Mouse (Mus musculus): ENCODE data around the gene Cnpy4. TPM values are rescaled to one million over a fixed set of nuclear protein-coding genes. Genes with fewer than 3 reads are reported as not detected.
"Not testable (repeated sequence)": the region's sequence is repeated elsewhere in the genome, so short reads cannot be mapped to it uniquely, and the experiment has no call there.

Gene Cnpy4
- total RNA-seq, 2 experiments from 2014 or later, result 13.0 to 16.3 TPM

GRCm38 (mm10) chr5:138199576-138199975, 12.3 kb downstream of the Cnpy4 start:
- no peak for DNase-seq (ENCODE audit: low spot score in 2 of 2)

GRCm38 (mm10) chr5:138202086-138202485, 14.8 kb downstream of the Cnpy4 start:
- DNase-seq (ENCODE audit: low spot score in 2 of 2), result no peak

GRCm38 (mm10) chr5:138207253-138207652, 20.0 kb downstream of the Cnpy4 start:
- DNase-seq (ENCODE audit: low spot score in 2 of 2), result no peak

- no peak for DNase-seq (ENCODE audit: low spot score in 2 of 2)
Observed at GRCm38 (mm10) chr5:138207873-138208272, 20.6 kb downstream of the Cnpy4 start.

- DNase-seq (ENCODE audit: low spot score in 2 of 2), result not testable (repeated sequence)
Observed at GRCm38 (mm10) chr5:138216632-138217031, 29.3 kb downstream of the Cnpy4 start.

GRCm38 (mm10) chr5:138219864-138220263, 32.6 kb downstream of the Cnpy4 start:
- no peak for DNase-seq (ENCODE audit: low spot score in 2 of 2)

GRCm38 (mm10) chr5:138222111-138222510, 34.8 kb downstream of the Cnpy4 start:
- DNase-seq (ENCODE audit: low spot score in 2 of 2), result peak; percentile 87 to 93

- DNase-seq (ENCODE audit: low spot score in 2 of 2), result no peak
Observed at GRCm38 (mm10) chr5:138223287-138223686, 36.0 kb downstream of the Cnpy4 start.

- DNase-seq (ENCODE audit: low spot score in 2 of 2), result no peak
Observed at GRCm38 (mm10) chr5:138225700-138226099, 38.4 kb downstream of the Cnpy4 start, which contains the start of gene Nxpe5. Gene Nxpe5, plus strand, starts transcription at chr5:138225898.

GRCm38 (mm10) chr5:138226491-138226890, 39.2 kb downstream of the Cnpy4 start:
- DNase-seq (ENCODE audit: low spot score in 2 of 2), result no peak

- no peak for DNase-seq (ENCODE audit: low spot score in 2 of 2)
Observed at GRCm38 (mm10) chr5:138227367-138227766, 40.1 kb downstream of the Cnpy4 start.

- peak in 1 of 2 experiments; percentile 9 for DNase-seq (ENCODE audit: low spot score in 2 of 2)
Observed at GRCm38 (mm10) chr5:138228026-138228425, 40.7 kb downstream of the Cnpy4 start.

- no peak for DNase-seq (ENCODE audit: low spot score in 2 of 2)
Observed at GRCm38 (mm10) chr5:138229511-138229910, 42.2 kb downstream of the Cnpy4 start.

GRCm38 (mm10) chr5:138233778-138234177, 46.5 kb downstream of the Cnpy4 start:
- DNase-seq (ENCODE audit: low spot score in 2 of 2), result no peak

GRCm38 (mm10) chr5:138234224-138234623, 46.9 kb downstream of the Cnpy4 start:
- DNase-seq (ENCODE audit: low spot score in 2 of 2), result no peak

GRCm38 (mm10) chr5:138241511-138241910, 54.2 kb downstream of the Cnpy4 start:
- DNase-seq (ENCODE audit: low spot score in 2 of 2), result no peak

Small RNA genes lying within 50 kb of the gene (microRNA-seq; reads per million reads assigned to microRNA genes)
- gene Mir106b (254 to 334 reads per million in 2 experiments), gene Mir25 (46.1 to 68.6 reads per million in 2 experiments), gene Mir93 (1,043 to 1,106 reads per million in 2 experiments)

Other genes with a start within 250 kb of the Cnpy4 start
- 10 to 100 TPM; 13.0 to 15.0 TPM for gene Gjc3, start 224.4 kb upstream of the Cnpy4 start, total RNA-seq (2021)
- gene Azgp1, start 206.0 kb upstream of the Cnpy4 start, total RNA-seq (2021), result not detected
- gene Smok3a, start 166.2 kb upstream of the Cnpy4 start, total RNA-seq (2021), result not detected
- gene Smok3b, start 166.1 kb upstream of the Cnpy4 start, total RNA-seq (2021), result not detected
- not detected for gene Smok3c, start 134.3 kb upstream of the Cnpy4 start, total RNA-seq (2021)
- gene Zkscan1, start 102.4 kb upstream of the Cnpy4 start, total RNA-seq (2021), result 10 to 100 TPM; 40.5 to 42.3 TPM
- 10 to 100 TPM; 17.2 to 17.4 TPM for gene Zscan21, start 70.6 kb upstream of the Cnpy4 start, total RNA-seq (2021)
- gene Zfp113, start 31.7 kb upstream of the Cnpy4 start, total RNA-seq (2021), result 10 to 100 TPM; 11.2 to 12.6 TPM
- gene Cops6, start 26.4 kb upstream of the Cnpy4 start, total RNA-seq (2021), result 100 to 1,000 TPM; 142 to 146 TPM
- 10 to 100 TPM; 19.9 to 22.1 TPM for gene Ap4m1, start 15.5 kb upstream of the Cnpy4 start, total RNA-seq (2021)
- gene Mcm7, start 15.1 kb upstream of the Cnpy4 start, total RNA-seq (2021), result 10 to 100 TPM; 14.0 to 15.7 TPM
- 10 to 100 TPM; 42.4 to 43.2 TPM for gene Taf6, start within 50 bp of the Cnpy4 start, total RNA-seq (2021)
- 1 to 10 TPM; 8.6 TPM for gene Mblac1, start 6.8 kb downstream of the Cnpy4 start, total RNA-seq (2021)
- gene Nxpe5, start 38.4 kb downstream of the Cnpy4 start, total RNA-seq (2021), result under 1 TPM; 0.23 to 0.26 TPM
- 10 to 100 TPM; 50.7 to 56.1 TPM for gene Lamtor4, start 68.0 kb downstream of the Cnpy4 start, total RNA-seq (2021)
- 10 to 100 TPM; 61.4 to 71.1 TPM for gene BC037034, start 76.5 kb downstream of the Cnpy4 start, total RNA-seq (2021)
- 1 to 10 TPM; 2.5 to 3.5 TPM for gene Gal3st4, start 85.4 kb downstream of the Cnpy4 start, total RNA-seq (2021)
- gene Gm43720, start 92.5 kb downstream of the Cnpy4 start, total RNA-seq (2021), result not detected
- 1 to 10 TPM in 1 of 2 experiments, under 1 TPM in 1; 0.95 to 1.2 TPM for gene Gpc2, start 92.5 kb downstream of the Cnpy4 start, total RNA-seq (2021)
- gene Stag3, start 92.8 kb downstream of the Cnpy4 start, total RNA-seq (2021), result 1 to 10 TPM in 1 of 2 experiments, under 1 TPM in 1; 0.37 to 1.3 TPM
- gene Pvrig, start 154.5 kb downstream of the Cnpy4 start, total RNA-seq (2021), result under 1 TPM in 1 of 2 experiments, not detected in 1; 0.42 TPM

Measured in left cerebral cortex, adult 18-20 months (tissue).